Mouse (Mus musculus): ENCODE data around the gene Syf2.
"Not testable (repeated sequence)": the region's sequence is repeated elsewhere in the genome, so short reads cannot be mapped to it uniquely, and the experiment has no call there.

Gene Syf2

GRCm38 (mm10) chr4:134930684-134931481 is at the start of gene Syf2:
Gene Syf2 (plus strand): TSS chr4:134930898.
- DNase-seq (ENCODE audit: low read depth in 1 of 2, low spot score in 2 of 2) = peak; percentile 77 to 86

- DNase-seq (ENCODE audit: low read depth in 1 of 2, low spot score in 2 of 2) = peak in 1 of 2 experiments; percentile 13
Measured at GRCm38 (mm10) chr4:134883266-134883665, 47.4 kb upstream of the Syf2 start.

- no peak for DNase-seq (ENCODE audit: low read depth in 1 of 2, low spot score in 2 of 2)
Measured at GRCm38 (mm10) chr4:134883808-134884207, 46.9 kb upstream of the Syf2 start.

GRCm38 (mm10) chr4:134884364-134884763 is 46.3 kb upstream of the Syf2 start:
- no peak for DNase-seq (ENCODE audit: low read depth in 1 of 2, low spot score in 2 of 2)

- DNase-seq (ENCODE audit: low read depth in 1 of 2, low spot score in 2 of 2) = peak in 1 of 2 experiments; percentile 37
Measured at GRCm38 (mm10) chr4:134892096-134892495, 38.6 kb upstream of the Syf2 start.

- DNase-seq (ENCODE audit: low read depth in 1 of 2, low spot score in 2 of 2) = no peak
Measured at GRCm38 (mm10) chr4:134897256-134897655, 33.4 kb upstream of the Syf2 start.

GRCm38 (mm10) chr4:134901126-134901525 is 29.6 kb upstream of the Syf2 start:
- DNase-seq (ENCODE audit: low read depth in 1 of 2, low spot score in 2 of 2) = no peak

- no peak for DNase-seq (ENCODE audit: low read depth in 1 of 2, low spot score in 2 of 2)
Measured at GRCm38 (mm10) chr4:134903046-134903445, 27.7 kb upstream of the Syf2 start.

GRCm38 (mm10) chr4:134911406-134911805 is 19.3 kb upstream of the Syf2 start:
- DNase-seq (ENCODE audit: low read depth in 1 of 2, low spot score in 2 of 2) = not testable (repeated sequence)

GRCm38 (mm10) chr4:134913413-134913812 is 17.3 kb upstream of the Syf2 start:
- peak in 1 of 2 experiments; percentile 55 for DNase-seq (ENCODE audit: low read depth in 1 of 2, low spot score in 2 of 2)

- DNase-seq (ENCODE audit: low read depth in 1 of 2, low spot score in 2 of 2) = no peak
Measured at GRCm38 (mm10) chr4:134914122-134914863, 16.4 kb upstream of the Syf2 start.

GRCm38 (mm10) chr4:134914864-134915209 is 15.9 kb upstream of the Syf2 start, which contains the start of gene Tmem50a:
Gene Tmem50a (minus strand): TSS chr4:134915024.
- peak; percentile 81 to 91 for DNase-seq (ENCODE audit: low read depth in 1 of 2, low spot score in 2 of 2)

GRCm38 (mm10) chr4:134915223-134916050 is 15.3 kb upstream of the Syf2 start:
- DNase-seq (ENCODE audit: low read depth in 1 of 2, low spot score in 2 of 2) = no peak

- DNase-seq (ENCODE audit: low read depth in 1 of 2, low spot score in 2 of 2) = no peak
Measured at GRCm38 (mm10) chr4:134917194-134917593, 13.5 kb upstream of the Syf2 start.

- no peak for DNase-seq (ENCODE audit: low read depth in 1 of 2, low spot score in 2 of 2)
Measured at GRCm38 (mm10) chr4:134918381-134918780, 12.3 kb upstream of the Syf2 start.

- peak in 1 of 2 experiments; percentile 56 for DNase-seq (ENCODE audit: low read depth in 1 of 2, low spot score in 2 of 2)
Measured at GRCm38 (mm10) chr4:134919733-134920540, 10.8 kb upstream of the Syf2 start.

- DNase-seq (ENCODE audit: low read depth in 1 of 2, low spot score in 2 of 2) = no peak
Measured at GRCm38 (mm10) chr4:134920631-134921030, 10.1 kb upstream of the Syf2 start.

GRCm38 (mm10) chr4:134921703-134922102 is 9.0 kb upstream of the Syf2 start:
- DNase-seq (ENCODE audit: low read depth in 1 of 2, low spot score in 2 of 2) = no peak

- DNase-seq (ENCODE audit: low read depth in 1 of 2, low spot score in 2 of 2) = no peak
Measured at GRCm38 (mm10) chr4:134922111-134922924, 8.4 kb upstream of the Syf2 start.

GRCm38 (mm10) chr4:134922925-134923244 is 7.8 kb upstream of the Syf2 start:
- DNase-seq (ENCODE audit: low read depth in 1 of 2, low spot score in 2 of 2) = peak in 1 of 2 experiments; percentile 49

Measured in monocyte, adult 2 months (primary cell).